Mouse (Mus musculus): ENCODE results near the gene Pdxp. TPM values are rescaled to one million over a fixed set of nuclear protein-coding genes. Genes with fewer than 3 reads are reported as not detected.

Pdxp gene
- total and polyA plus RNA-seq, 3 experiments, result 2.8 to 9.8 (median 5.4) TPM

DNA sequence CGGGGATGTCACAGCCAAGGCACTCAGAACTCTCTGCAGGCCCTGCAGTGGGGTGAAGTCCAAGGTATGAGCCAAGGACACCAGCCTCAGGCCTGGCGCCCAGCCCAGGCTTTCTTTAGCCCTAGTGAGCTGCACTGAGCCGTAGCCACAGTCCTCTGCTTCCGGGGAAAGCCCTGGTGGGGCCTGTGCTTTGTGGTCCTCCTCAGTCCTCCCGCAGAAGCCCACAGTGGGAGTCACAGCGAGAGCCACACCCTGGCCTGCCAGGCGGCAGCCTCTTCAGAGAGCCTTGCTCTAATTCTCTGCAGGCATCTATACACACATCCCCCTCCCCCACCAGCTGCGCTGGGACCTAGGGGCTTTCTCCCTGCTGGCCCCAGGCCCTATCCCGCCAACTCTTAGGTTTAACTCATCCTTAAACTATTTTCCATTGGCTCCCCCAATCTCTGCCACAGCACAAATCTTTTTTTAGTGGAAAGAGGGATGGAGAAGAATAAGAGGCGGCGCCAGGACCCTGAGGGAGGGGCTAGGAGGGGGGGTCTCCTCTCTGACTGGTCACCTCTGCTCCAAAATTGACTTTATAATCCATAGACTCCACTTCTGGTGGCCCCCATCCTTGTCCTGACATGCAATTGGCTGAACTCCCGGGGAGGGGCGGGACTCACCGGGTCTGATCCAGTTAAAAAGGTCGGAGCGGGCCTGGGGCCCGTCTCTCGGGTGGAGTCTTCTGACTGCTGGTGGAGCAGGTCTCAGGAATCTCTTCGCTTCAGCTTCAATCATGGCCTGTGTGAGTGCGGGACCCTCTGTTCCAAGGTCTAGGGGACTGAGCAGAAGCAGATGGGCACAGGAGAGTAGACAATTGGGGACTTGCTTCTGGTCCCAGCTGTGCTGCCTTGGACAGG, 12.6 kb downstream of the Pdxp start, which contains the start of gene Lgals1:
Gene Lgals1, plus strand, starts transcription at position 705 of the 899 bp plus-strand sequence.
- peaks cover 30 to 61% of the 10 kb centered on the region in 2 experiments for H3K4me1 ChIP-seq (ENCODE audit: control insufficient read depth in 1 of 2, insufficient read depth in 2 of 2)
- in situ Hi-C loops (cut with MboI; ENCODE audit: low pct_ligation_motif_present, low pct_unique_long_range_greater_than_20kb, low sequenced_read_pairs), result no loop called here
- peak within 1 kb of the TSS; percentile 61 to 84 (median 74) for H3K4me3 ChIP-seq (replicated peaks in 1 of 3; ENCODE audit: low read depth in 2 of 3, low read length in 2 of 3, poor library complexity in 1 of 3)
- peaks cover 4% of the 10 kb centered on the region; the same call in 1 of the 2 replicates for H3K79me2 ChIP-seq (replicated peaks; ENCODE audit: control insufficient read depth, extremely low read depth, insufficient read depth, poor library complexity, severe bottlenecking)
- peak within 1 kb of the TSS; percentile 91 for H3K27ac ChIP-seq (ENCODE audit: insufficient read depth, low read depth)
- peak; percentile 45; the same call in 1 of the 2 replicates for TF ChIP-seq TCF12 (IDR thresholded peaks at IDR 0.05; ENCODE audit: low read depth, low read length)
- peak; percentile 98 for TF ChIP-seq ZMIZ1 (IDR thresholded peaks at IDR 0.05; ENCODE audit: low read depth, low read length)
- peak; percentile 62 for TF ChIP-seq MEF2A (IDR thresholded peaks at IDR 0.05; ENCODE audit: borderline replicate concordance, low read depth, low read length)
- TF ChIP-seq UBTF (IDR thresholded peaks at IDR 0.05; ENCODE audit: low read depth, low read length), result no peak
- no peak for TF ChIP-seq RCOR1 (conservative IDR thresholded peaks at IDR 0.05; ENCODE audit: low read depth, low read length)
- no peak for TF ChIP-seq JUND (conservative IDR thresholded peaks at IDR 0.05; ENCODE audit: low read depth, low read length)
- TF ChIP-seq USF1 (IDR thresholded peaks at IDR 0.05; ENCODE audit: low read depth, low read length), result no peak
- peak; percentile 75 for TF ChIP-seq ELF1 (IDR thresholded peaks at IDR 0.05; ENCODE audit: low read depth, low read length)
- TF ChIP-seq NRF1 (IDR thresholded peaks at IDR 0.05; ENCODE audit: low read depth, low read length), result no peak
- TF ChIP-seq PAX5 (IDR thresholded peaks at IDR 0.05; ENCODE audit: low read length), result no peak
- TF ChIP-seq JUN (IDR thresholded peaks at IDR 0.05; ENCODE audit: insufficient read depth, low read depth, low read length), result no peak
- TF ChIP-seq POLR2AphosphoS2 (IDR thresholded peaks at IDR 0.05; ENCODE audit: low read depth, low read length), result peak; percentile 88; the same call in 1 of the 2 replicates
- no peak for TF ChIP-seq GABPA (IDR thresholded peaks at IDR 0.05; ENCODE audit: insufficient replicate concordance, low read depth, low read length)
- no peak for TF ChIP-seq ZNF384 (IDR thresholded peaks at IDR 0.05; ENCODE audit: low read depth, low read length)
- peak; percentile 87 for TF ChIP-seq MAZ (IDR thresholded peaks at IDR 0.05; ENCODE audit: low read depth, low read length)
- TF ChIP-seq MYC (IDR thresholded peaks at IDR 0.05; ENCODE audit: low read depth, low read length), result no peak
- no peak for TF ChIP-seq MAFK (IDR thresholded peaks at IDR 0.05; ENCODE audit: insufficient replicate concordance, low read length)
- peak; percentile 72 for TF ChIP-seq SIN3A (IDR thresholded peaks at IDR 0.05; ENCODE audit: low read length)
- peak; percentile 76 for TF ChIP-seq CHD2 (IDR thresholded peaks at IDR 0.05; ENCODE audit: low read length)
- no peak for TF ChIP-seq SMC3 (IDR thresholded peaks at IDR 0.05; ENCODE audit: low read depth, low read length)
- no peak for TF ChIP-seq ZC3H11A (IDR thresholded peaks at IDR 0.05; ENCODE audit: low read depth, low read length)
- 0 out of 2 replicates have a peak, but pooled peaks have one; percentile 8 for TF ChIP-seq MAX (IDR thresholded peaks at IDR 0.05; ENCODE audit: low read length)
- TF ChIP-seq BHLHE40 (IDR thresholded peaks at IDR 0.05; ENCODE audit: low read depth, low read length), result no peak
- TF ChIP-seq POLR2A (IDR thresholded peaks at IDR 0.05; ENCODE audit: low read depth, low read length), result peak; percentile 98
- TF ChIP-seq EP300 (IDR thresholded peaks at IDR 0.05; ENCODE audit: low read length), result 0 out of 2 replicates have a peak, but pooled peaks have one; percentile 14
- TF ChIP-seq NELFE (IDR thresholded peaks at IDR 0.05; ENCODE audit: low read depth, low read length), result peak; percentile 94
- no peak; the same call in 1 of the 2 replicates for TF ChIP-seq HCFC1 (IDR thresholded peaks at IDR 0.05; ENCODE audit: low read depth, low read length)
- no peak for TF ChIP-seq E2F4 (IDR thresholded peaks at IDR 0.05; ENCODE audit: insufficient replicate concordance, low read depth, low read length)
- no peak for TF ChIP-seq USF2 (conservative IDR thresholded peaks at IDR 0.05; ENCODE audit: low read depth, low read length)
- TF ChIP-seq ETS1 (conservative IDR thresholded peaks at IDR 0.05; ENCODE audit: low read depth, low read length), result peak; percentile 49; the same call in 1 of the 2 replicates
- TF ChIP-seq MXI1 (IDR thresholded peaks at IDR 0.05; ENCODE audit: low read depth, low read length), result peak; percentile 34; the same call in 1 of the 2 replicates
- peak; percentile 96 for TF ChIP-seq TBP (conservative IDR thresholded peaks at IDR 0.05; ENCODE audit: low read depth, low read length)
- TF ChIP-seq ZKSCAN1 (IDR thresholded peaks at IDR 0.05; ENCODE audit: borderline replicate concordance, low read depth, low read length), result no peak
- no peak for TF ChIP-seq KAT2A (IDR thresholded peaks at IDR 0.05; ENCODE audit: insufficient replicate concordance, low read length)
- TF ChIP-seq RAD21 (IDR thresholded peaks at IDR 0.05; ENCODE audit: low read depth, low read length), result no peak
- TF ChIP-seq CHD1 (IDR thresholded peaks at IDR 0.05; ENCODE audit: low read depth, low read length), result no peak; the same call in 1 of the 2 replicates
- TF ChIP-seq CTCF (conservative IDR thresholded peaks at IDR 0.05 in 1 of 2, IDR thresholded peaks at IDR 0.05 in 1 of 2; ENCODE audit: low read depth in 2 of 2, low read length in 2 of 2), result no peak
- peak; percentile 41; the same call in 1 of the 2 replicates for TF ChIP-seq IRF4 (IDR thresholded peaks at IDR 0.05; ENCODE audit: low read depth, low read length)
- H3K4me2 ChIP-seq (ENCODE audit: insufficient read depth, low read depth, poor library complexity, severe bottlenecking), result peak within 1 kb of the TSS; percentile 95
- peaks cover 3% of the 10 kb centered on the region for H3K9me3 ChIP-seq (replicated peaks; ENCODE audit: low read length)
- H3K36me3 ChIP-seq (replicated peaks in 1 of 2; ENCODE audit: control insufficient read depth in 1 of 2, insufficient read depth in 1 of 2, low read length in 1 of 2), result peaks cover 12 to 29% of the 10 kb centered on the region in 2 experiments
- peak within 1 kb of the TSS; percentile 70 for H3K9ac ChIP-seq (ENCODE audit: insufficient read depth, low read depth)
- DNase-seq (ENCODE audit: extremely low read depth), result peak; percentile 91
- dilution Hi-C loops (cut with MboI; ENCODE audit: extremely low pct_ligation_motif_present, extremely low pct_unique_long_range_greater_than_20kb, low sequenced_read_pairs), result no loop called here
- no peaks in the 10 kb centered on the region for H3K27me3 ChIP-seq (replicated peaks)
